In genomic region chr2:35659578-35660194, GRCm38 (mm10) we compare ENCODE assay signal across 14 mouse cellular contexts.
"Had no signal": no experiment of that assay in that cellular context is flagged by ENCODE, and none has a peak within 500 bp of the region (broad histone marks: within the 10 kb centered on the region; RNA-seq: fewer than 3 reads in every experiment).

No protein-coding gene starts in this region.

- H3K27me3 ChIP-seq: kidney, embryonic 15.5 days; lung, embryonic 15.5 days; midbrain, embryonic 12.5 days had no signal

- H3K36me3 ChIP-seq: kidney, embryonic 15.5 days; liver, embryonic 13.5 days; lung, embryonic 15.5 days; midbrain, embryonic 12.5 days had no signal

- H3K27ac ChIP-seq: kidney, embryonic 15.5 days; left cerebral cortex, adult 2 months; limb, embryonic 10.5 days; liver, embryonic 13.5 days; midbrain, embryonic 12.5 days had no signal

- DNase-seq: kidney, adult 18-20 months; kidney, postnatal 25 days; liver, embryonic 13.5 days; liver, postnatal 0 days; lung, postnatal 14 days; right cerebral cortex, adult 18-20 months; right cerebral cortex, postnatal 25 days; thymus, adult 18-20 months; thymus, postnatal 14 days had no signal

- H3K4me3 ChIP-seq: left cerebral cortex, adult 2 months; liver, embryonic 13.5 days; lung, embryonic 15.5 days; midbrain, embryonic 12.5 days had no signal
